Mouse (Mus musculus) cerebellum, postnatal 36 days (tissue): Measurements from ENCODE around the gene Rabif.

Experiments
- DNase-seq, 2 experiments: peaks; one replicate each; pipeline ENCODE4 v3.0.0; 2021 to 2022; ENCODE audit warnings: mixed read lengths in 2 of 2

The Rabif gene

DNA sequence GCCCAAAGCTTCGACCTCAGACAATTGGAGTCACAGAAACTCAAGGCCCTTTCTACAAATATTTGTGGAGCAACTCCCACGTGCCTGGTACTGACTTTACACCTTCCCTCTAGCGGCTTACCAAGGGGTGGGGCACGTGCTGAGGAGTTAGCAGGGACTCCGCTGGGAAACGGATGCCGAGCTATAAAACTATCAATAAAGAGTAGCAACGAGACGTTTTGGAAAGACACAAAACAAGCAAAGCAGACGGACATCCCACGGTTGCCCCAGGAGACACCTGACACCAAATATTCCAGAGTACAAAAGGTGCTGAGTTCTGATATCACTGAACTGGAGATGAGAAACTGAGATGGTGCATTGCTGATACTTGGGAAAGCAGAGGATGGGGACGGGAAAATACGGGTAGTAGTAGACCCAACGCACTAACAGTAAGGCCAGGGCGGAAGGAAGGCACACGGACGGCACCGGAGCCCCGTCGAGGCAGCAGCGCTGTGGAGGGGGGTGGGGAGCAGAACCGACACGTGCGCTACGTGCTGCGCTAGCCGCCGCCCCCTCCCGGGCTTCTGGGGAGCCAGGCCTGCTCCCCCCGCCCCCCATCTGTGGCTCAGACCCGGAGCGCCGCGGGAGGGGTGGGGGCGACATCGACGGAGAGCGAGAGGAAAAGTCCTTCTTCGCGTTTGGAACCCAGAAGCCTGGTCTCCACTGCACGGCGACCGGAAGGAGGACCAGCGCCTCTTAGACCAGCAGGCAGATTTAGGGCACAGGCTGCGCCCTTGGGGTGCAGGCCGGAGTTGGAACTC lies 61.6 kb downstream of the Rabif start:
- DNase-seq: peak in 1 of 2 experiments; percentile 61

DNA sequence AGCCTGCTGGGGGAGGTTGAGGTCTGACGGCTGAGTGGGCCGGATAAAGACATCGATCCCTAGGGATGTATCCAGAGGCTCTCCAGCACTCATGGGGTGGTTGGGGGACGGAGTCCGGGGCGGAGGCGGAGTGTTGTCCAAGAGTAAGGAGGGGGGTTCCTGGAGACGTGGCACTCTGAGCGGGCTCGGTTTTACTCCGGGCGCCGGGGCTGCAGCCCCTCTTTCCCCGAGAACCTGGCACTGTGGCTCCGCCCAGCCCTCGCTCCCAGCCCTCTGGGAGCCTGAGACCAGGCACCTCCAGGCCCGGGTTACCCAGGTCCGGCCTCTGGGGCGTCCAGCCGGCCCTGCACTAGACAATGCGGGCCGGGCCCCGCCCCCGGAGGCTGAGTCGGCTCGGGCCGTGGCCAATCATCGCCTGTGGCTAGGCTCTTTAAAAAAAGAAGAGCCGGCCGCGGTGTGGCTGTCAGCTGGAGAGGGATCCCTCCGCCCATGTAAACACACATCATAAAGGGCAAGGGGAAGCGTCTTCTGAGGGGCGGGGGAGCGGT lies 62.3 kb downstream of the Rabif start:
- peak; percentile 95 to 97 for DNase-seq
